Mouse (Mus musculus) sigmoid colon, adult 10 weeks (tissue): ENCODE results near the gene Trpm5. TPM values are rescaled to one million over a fixed set of nuclear protein-coding genes. Genes with fewer than 3 reads are reported as not detected.

Experiments used
- polyA plus RNA-seq: library from polyadenylated mRNA; stranded (reverse); fragments of 350-450 nt; fragmentation: Illumina TruSeq; extraction: RNeasy Lipid Tissue Mini Kit (QIAGEN cat#74804); gene quantifications from one replicate; pipeline ENCODE4 v1.2.3, GENCODE M21; 2014; ENCODE audit warnings: low read depth, low replicate concordance

Trpm5 gene
- 2.4 TPM for polyA plus RNA-seq

GRCm38 (mm10) chr7:143094592-143095553 lies at the start of gene Trpm5:
Gene Trpm5, minus strand, starts transcription at chr7:143094642.

GRCm38 (mm10) chr7:143106062-143106461 lies 11.6 kb upstream of the Trpm5 start, which contains the start of gene Kcnq1:
Gene Kcnq1, plus strand, starts transcription at chr7:143106362.

GRCm38 (mm10) chr7:143068882-143069591 lies 25.4 kb downstream of the Trpm5 start, which contains the start of gene Tssc4:
Gene Tssc4, plus strand, starts transcription at chr7:143069249.

GRCm38 (mm10) chr7:143052626-143053007 lies 41.8 kb downstream of the Trpm5 start, which contains the start of gene Cd81:
Gene Cd81, plus strand, starts transcription at chr7:143052739.

Other genes starting within 250 kb of the Trpm5 start
- gene Th, start 163.5 kb downstream of the Trpm5 start, polyA plus RNA-seq, result not detected
- 2.5 TPM for gene Ascl2, start 125.4 kb downstream of the Trpm5 start, polyA plus RNA-seq
- 2.3 TPM for gene Tspan32, start 89.6 kb downstream of the Trpm5 start, polyA plus RNA-seq
- 67.3 TPM for gene Cd81, start 41.9 kb downstream of the Trpm5 start, polyA plus RNA-seq
- gene Tssc4, start 25.4 kb downstream of the Trpm5 start, polyA plus RNA-seq, result 0.57 TPM
- gene Kcnq1, start 11.7 kb upstream of the Trpm5 start, polyA plus RNA-seq, result 13.6 TPM